Mouse (Mus musculus): ENCODE data around the gene Avil. TPM values are rescaled to one million over a fixed set of nuclear protein-coding genes. Genes with fewer than 3 reads are reported as not detected.

Gene Avil
- total RNA-seq, 2 experiments from 2014 or later: 0.35 to 0.80 TPM

Small RNAs within 50 kb of the gene (microRNA-seq; reads per million reads assigned to microRNA genes)
- 32.5 to 36.3 reads per million in 2 experiments for gene Mir26a-2 (ENCODE audit: borderline number of aligned reads in 2 of 2)
- gene Mir546 (ENCODE audit: borderline number of aligned reads in 2 of 2): 0.67 to 0.72 reads per million in 2 experiments

Other genes starting within 250 kb of the Avil start
- 1 to 10 TPM; 3.6 to 4.4 TPM for gene Atp23, start 99.4 kb upstream of the Avil start, total RNA-seq (2021)
- gene Ctdsp2, start 22.0 kb upstream of the Avil start, total RNA-seq (2021): 100 to 1,000 TPM; 131 to 136 TPM
- gene Tsfm, start 30.1 kb downstream of the Avil start, total RNA-seq (2021): 10 to 100 TPM; 56.1 to 62.2 TPM
- gene Mettl1, start 40.7 kb downstream of the Avil start, total RNA-seq (2021): 1 to 10 TPM; 7.7 to 7.9 TPM
- gene Eef1akmt3, start 40.8 kb downstream of the Avil start, total RNA-seq (2021): not detected
- gene Cyp27b1, start 47.5 kb downstream of the Avil start, total RNA-seq (2021): under 1 TPM; 0.14 to 0.31 TPM
- 1 to 10 TPM; 2.3 to 2.9 TPM for gene March9, start 59.5 kb downstream of the Avil start, total RNA-seq (2021)
- 10 to 100 TPM; 76.7 to 85.5 TPM for gene Cdk4, start 62.8 kb downstream of the Avil start, total RNA-seq (2021)
- 10 to 100 TPM; 43.8 to 46.9 TPM for gene Tspan31, start 69.6 kb downstream of the Avil start, total RNA-seq (2021)
- gene Agap2, start 74.6 kb downstream of the Avil start, total RNA-seq (2021): 1 to 10 TPM; 5.6 to 7.0 TPM
- 10 to 100 TPM; 25.2 to 29.7 TPM for gene Os9, start 120.4 kb downstream of the Avil start, total RNA-seq (2021)
- 1 to 10 TPM; 1.6 to 2.7 TPM for gene B4galnt1, start 164.5 kb downstream of the Avil start, total RNA-seq (2021)
- 10 to 100 TPM; 17.2 to 23.1 TPM for gene Slc26a10, start 179.9 kb downstream of the Avil start, total RNA-seq (2021)
- gene Arhgef25, start 189.4 kb downstream of the Avil start, total RNA-seq (2021): 10 to 100 TPM; 12.4 to 12.8 TPM
- gene Dtx3, start 195.0 kb downstream of the Avil start, total RNA-seq (2021): 10 to 100 TPM; 25.8 to 29.4 TPM
- gene Pip4k2c, start 210.9 kb downstream of the Avil start, total RNA-seq (2021): 10 to 100 TPM; 26.9 to 29.9 TPM

All from heart, postnatal 36 days (tissue).